ENCODE assay signal across 10 mouse cellular contexts in the genomic region with DNA sequence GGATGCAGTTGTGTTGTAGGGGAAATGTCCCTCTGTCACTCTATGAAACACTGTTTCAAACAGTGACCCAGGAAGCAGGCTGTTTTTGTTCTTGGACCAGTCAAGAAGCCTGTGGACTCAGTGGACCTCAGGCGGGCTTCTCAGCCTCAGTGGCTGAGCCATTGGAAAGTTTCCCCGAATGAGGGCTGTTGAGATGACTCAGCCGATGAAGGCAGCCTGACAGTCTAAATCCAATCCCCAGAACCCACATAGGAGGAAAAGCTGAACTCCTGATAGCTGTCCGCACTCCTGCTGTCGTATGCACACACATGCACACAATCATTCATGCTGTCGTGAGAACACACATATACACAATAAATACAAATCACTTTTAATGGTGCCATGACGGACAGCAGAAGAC.
"Had no signal": no experiment of that assay in that cellular context is flagged by ENCODE, and none has a peak within 500 bp of the region (broad histone marks: within the 10 kb centered on the region; RNA-seq: fewer than 3 reads in every experiment).

No protein-coding gene starts in this region.

- ATAC-seq: midbrain, embryonic 16.5 days had no signal

- DNase-seq: kidney, adult 2 months; layer of hippocampus, postnatal 36 days; left cerebral cortex, postnatal 4 days; lung, adult 18-20 months had no signal

- H3K27ac ChIP-seq: kidney, embryonic 15.5 days; limb, embryonic 13.5 days; liver, embryonic 14.5 days; neural tube, embryonic 13.5 days; stomach, postnatal 0 days had no signal

- H3K4me3 ChIP-seq: kidney, embryonic 15.5 days; limb, embryonic 13.5 days; neural tube, embryonic 13.5 days had no signal
